Mouse (Mus musculus): ENCODE data around the gene Cntnap5b. TPM values are rescaled to one million over a fixed set of nuclear protein-coding genes. Genes with fewer than 3 reads are reported as not detected.

Cntnap5b gene
- not detected for polyA plus RNA-seq (2014; fragmentation: Illumina TruSeq; extraction: RNeasy Lipid Tissue Mini Kit (QIAGEN cat#74804))

GRCm38 (mm10) chr1:99772614-99773013, at the start of gene Cntnap5b:
TSS of gene Cntnap5b (plus strand) at chr1:99772765.

Measured in ovary, adult 10 weeks (tissue).